Mouse (Mus musculus): ENCODE measurements around the gene Naif1. TPM values are rescaled to one million over a fixed set of nuclear protein-coding genes. Genes with fewer than 3 reads are reported as not detected.

Naif1 gene
- polyA plus RNA-seq, 1 experiment from 2014 or later = 6.8 TPM

- 58% methylated on average over 5 of the region's 5 CpGs for WGBS
- Histone ChIP-seq H3K27me3 (ENCODE audit: control insufficient read depth, insufficient read depth, low read depth, low read length) (no peaks in the 10 kb centered on the region), H3K9me3 (ENCODE audit: control insufficient read depth, low read length) (no peaks in the 10 kb centered on the region), H3K27ac (ENCODE audit: low read length) (peak overlapping the region; percentile 7; the same call in 1 of the 2 replicates), H3K4me3 (ENCODE audit: low read length) (no peak overlapping the region), H3K4me2 (ENCODE audit: low read depth, low read length) (no peak overlapping the region), H3K36me3 (ENCODE audit: control insufficient read depth, insufficient read depth, low read length) (no peaks in the 10 kb centered on the region), H3K4me1 (replicated peaks; ENCODE audit: control insufficient read depth, insufficient read depth, low read length) (peaks cover 60% of the 10 kb centered on the region), H3K9ac (ENCODE audit: low read length) (no peak overlapping the region)
- ATAC-seq (ENCODE audit: low read depth) = no peak
Observed at GRCm38 (mm10) chr2:32425568-32425967, 24.7 kb upstream of the Naif1 start.

- H3K27me3 ChIP-seq (ENCODE audit: control insufficient read depth, insufficient read depth, low read depth, low read length) = no peaks in the 10 kb centered on the region
- 90% methylated on average over 1 of the region's 1 CpGs for WGBS
- H3K36me3 ChIP-seq (ENCODE audit: control insufficient read depth, insufficient read depth, low read length) = no peaks in the 10 kb centered on the region
- ATAC-seq (ENCODE audit: low read depth) = no peak
- H3K9me3 ChIP-seq (ENCODE audit: control insufficient read depth, low read length) = no peaks in the 10 kb centered on the region
- H3K4me1 ChIP-seq (replicated peaks; ENCODE audit: control insufficient read depth, insufficient read depth, low read length) = peaks cover 66% of the 10 kb centered on the region
- H3K4me3 ChIP-seq (ENCODE audit: low read length) = no peak overlapping the region
- no peak overlapping the region for H3K9ac ChIP-seq (ENCODE audit: low read length)
- H3K27ac ChIP-seq (ENCODE audit: low read length) = no peak overlapping the region
- no peak overlapping the region for H3K4me2 ChIP-seq (ENCODE audit: low read depth, low read length)
Observed at GRCm38 (mm10) chr2:32426141-32426540, 24.1 kb upstream of the Naif1 start.

- Histone ChIP-seq H3K4me2 (ENCODE audit: low read depth, low read length) (no peak overlapping the region), H3K27ac (ENCODE audit: low read length) (peak overlapping the region; percentile 56), H3K4me1 (replicated peaks; ENCODE audit: control insufficient read depth, insufficient read depth, low read length) (peaks cover 70% of the 10 kb centered on the region), H3K4me3 (ENCODE audit: low read length) (no peak overlapping the region), H3K9me3 (ENCODE audit: control insufficient read depth, low read length) (no peaks in the 10 kb centered on the region), H3K9ac (ENCODE audit: low read length) (no peak overlapping the region), H3K27me3 (ENCODE audit: control insufficient read depth, insufficient read depth, low read depth, low read length) (no peaks in the 10 kb centered on the region), H3K36me3 (ENCODE audit: control insufficient read depth, insufficient read depth, low read length) (no peaks in the 10 kb centered on the region)
- no peak for ATAC-seq (ENCODE audit: low read depth)
- 76% methylated on average over 5 of the region's 5 CpGs for WGBS
Observed at GRCm38 (mm10) chr2:32427720-32428119, 22.5 kb upstream of the Naif1 start.

GRCm38 (mm10) chr2:32428262-32428722 is 22.0 kb upstream of the Naif1 start:
- Histone ChIP-seq H3K27ac (ENCODE audit: low read length) (peak overlapping the region; percentile 56), H3K4me2 (ENCODE audit: low read depth, low read length) (peak overlapping the region; percentile 29), H3K27me3 (ENCODE audit: control insufficient read depth, insufficient read depth, low read depth, low read length) (no peaks in the 10 kb centered on the region), H3K4me1 (replicated peaks; ENCODE audit: control insufficient read depth, insufficient read depth, low read length) (peaks cover 64% of the 10 kb centered on the region), H3K9ac (ENCODE audit: low read length) (no peak overlapping the region), H3K4me3 (ENCODE audit: low read length) (no peak overlapping the region), H3K9me3 (ENCODE audit: control insufficient read depth, low read length) (no peaks in the 10 kb centered on the region), H3K36me3 (ENCODE audit: control insufficient read depth, insufficient read depth, low read length) (no peaks in the 10 kb centered on the region)
- WGBS = 34% methylated on average over 8 of the region's 8 CpGs
- ATAC-seq (ENCODE audit: low read depth) = peak; percentile 50

GRCm38 (mm10) chr2:32429215-32429891 is 20.9 kb upstream of the Naif1 start:
- WGBS = 59% methylated on average over 4 of the region's 4 CpGs
- no peaks in the 10 kb centered on the region for H3K36me3 ChIP-seq (ENCODE audit: control insufficient read depth, insufficient read depth, low read length)
- peak overlapping the region; percentile 34; the same call in 1 of the 2 replicates for H3K27ac ChIP-seq (ENCODE audit: low read length)
- H3K9ac ChIP-seq (ENCODE audit: low read length) = no peak overlapping the region
- no peaks in the 10 kb centered on the region for H3K27me3 ChIP-seq (ENCODE audit: control insufficient read depth, insufficient read depth, low read depth, low read length)
- H3K4me1 ChIP-seq (replicated peaks; ENCODE audit: control insufficient read depth, insufficient read depth, low read length) = peaks cover 56% of the 10 kb centered on the region
- H3K9me3 ChIP-seq (ENCODE audit: control insufficient read depth, low read length) = no peaks in the 10 kb centered on the region
- no peak overlapping the region for H3K4me2 ChIP-seq (ENCODE audit: low read depth, low read length)
- no peak for ATAC-seq (ENCODE audit: low read depth)
- no peak overlapping the region for H3K4me3 ChIP-seq (ENCODE audit: low read length)

GRCm38 (mm10) chr2:32430701-32431676 is 19.3 kb upstream of the Naif1 start:
- H3K27me3 ChIP-seq (ENCODE audit: control insufficient read depth, insufficient read depth, low read depth, low read length) = no peaks in the 10 kb centered on the region
- WGBS = 7% methylated on average over 18 of the region's 18 CpGs
- H3K4me3 ChIP-seq (ENCODE audit: low read length) = peak overlapping the region; percentile 46
- H3K9ac ChIP-seq (ENCODE audit: low read length) = peak overlapping the region; percentile 57
- H3K9me3 ChIP-seq (ENCODE audit: control insufficient read depth, low read length) = no peaks in the 10 kb centered on the region
- peaks cover 45% of the 10 kb centered on the region for H3K4me1 ChIP-seq (replicated peaks; ENCODE audit: control insufficient read depth, insufficient read depth, low read length)
- H3K27ac ChIP-seq (ENCODE audit: low read length) = peak overlapping the region; percentile 73
- ATAC-seq (ENCODE audit: low read depth) = peak; percentile 82
- no peaks in the 10 kb centered on the region for H3K36me3 ChIP-seq (ENCODE audit: control insufficient read depth, insufficient read depth, low read length)
- H3K4me2 ChIP-seq (ENCODE audit: low read depth, low read length) = peak overlapping the region; percentile 58

- Histone ChIP-seq H3K36me3 (ENCODE audit: control insufficient read depth, insufficient read depth, low read length) (no peaks in the 10 kb centered on the region), H3K4me3 (ENCODE audit: low read length) (no peak overlapping the region), H3K27ac (ENCODE audit: low read length) (peak overlapping the region; percentile 76), H3K9ac (ENCODE audit: low read length) (no peak overlapping the region), H3K9me3 (ENCODE audit: control insufficient read depth, low read length) (no peaks in the 10 kb centered on the region), H3K4me2 (ENCODE audit: low read depth, low read length) (no peak overlapping the region; the same call in 1 of the 2 replicates), H3K4me1 (replicated peaks; ENCODE audit: control insufficient read depth, insufficient read depth, low read length) (peaks cover 31% of the 10 kb centered on the region), H3K27me3 (ENCODE audit: control insufficient read depth, insufficient read depth, low read depth, low read length) (no peaks in the 10 kb centered on the region)
- 35% methylated on average over 3 of the region's 3 CpGs for WGBS
- peak; percentile 84 for ATAC-seq (ENCODE audit: low read depth)
Observed at GRCm38 (mm10) chr2:32436686-32437372, 13.4 kb upstream of the Naif1 start.

GRCm38 (mm10) chr2:32437612-32438166 is 12.6 kb upstream of the Naif1 start:
- Histone ChIP-seq H3K9ac (ENCODE audit: low read length) (peak overlapping the region; percentile 5), H3K4me2 (ENCODE audit: low read depth, low read length) (no peak overlapping the region)

More at GRCm38 (mm10) chr2:32437612-32438166, 12.6 kb upstream of the Naif1 start:
- ATAC-seq (ENCODE audit: low read depth) = no peak
- H3K36me3 ChIP-seq (ENCODE audit: control insufficient read depth, insufficient read depth, low read length) = no peaks in the 10 kb centered on the region
- H3K4me3 ChIP-seq (ENCODE audit: low read length) = no peak overlapping the region
- 60% methylated on average over 2 of the region's 2 CpGs for WGBS
- H3K4me1 ChIP-seq (replicated peaks; ENCODE audit: control insufficient read depth, insufficient read depth, low read length) = peaks cover 31% of the 10 kb centered on the region
- H3K27ac ChIP-seq (ENCODE audit: low read length) = peak overlapping the region; percentile 76
- no peaks in the 10 kb centered on the region for H3K9me3 ChIP-seq (ENCODE audit: control insufficient read depth, low read length)
- no peaks in the 10 kb centered on the region for H3K27me3 ChIP-seq (ENCODE audit: control insufficient read depth, insufficient read depth, low read depth, low read length)

Measured in lung, embryonic 16.5 days (tissue).